ENCODE assay signal across 8 mouse cellular contexts in the genomic region with DNA sequence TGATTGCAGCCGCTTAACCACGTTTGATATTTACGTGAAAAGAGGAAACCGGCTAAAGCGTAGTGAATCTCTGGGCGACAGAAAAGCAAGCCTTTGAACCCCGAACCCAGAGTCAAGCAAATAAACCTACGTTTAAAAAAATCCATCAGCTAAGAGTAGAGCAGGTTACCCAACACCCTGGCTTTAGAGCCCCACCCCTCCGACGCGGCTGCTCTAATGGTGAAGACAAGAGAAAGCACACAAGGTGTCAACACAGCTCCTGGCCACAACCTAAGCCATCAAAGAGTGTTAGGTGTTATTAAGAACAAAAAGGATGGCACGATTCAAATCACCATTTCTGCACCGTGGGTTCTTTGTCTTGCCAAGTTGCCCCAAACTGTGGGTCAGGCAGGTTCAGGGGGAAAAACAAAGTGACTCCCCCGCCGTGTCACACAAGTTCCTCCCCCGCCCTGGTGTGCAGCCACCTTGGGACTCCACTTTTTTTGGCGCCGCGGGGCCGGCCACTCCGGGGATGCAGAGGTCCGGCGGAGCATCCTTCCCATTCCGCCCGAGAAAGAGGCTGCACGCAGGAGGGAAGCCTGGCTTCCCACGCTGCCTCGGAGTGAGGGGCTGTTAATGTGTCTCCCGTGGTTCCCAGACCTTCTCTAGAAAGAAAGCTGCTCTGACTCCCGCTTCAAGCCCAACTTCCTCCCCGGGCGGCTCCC. TPM values are rescaled to one million over a fixed set of nuclear protein-coding genes. Genes with fewer than 3 reads are reported as not detected.
DNase-seq lines count a peak whose midpoint lies in the region; ATAC-seq and TF ChIP-seq lines count a peak whose summit lies in the region.

No protein-coding gene starts in this region.

- H3K4me2 ChIP-seq in hindbrain, embryonic 13.5 days = peak overlapping the region; percentile 92

- no peak; the same call in 1 of the 2 replicates for ATAC-seq in hindbrain, embryonic 13.5 days (ENCODE audit: low FRiP score)

- peak overlapping the region; percentile 74 for H3K4me3 ChIP-seq in testis, adult 2 months (ENCODE audit: control insufficient read depth, low read depth, low read length)
- peak overlapping the region; percentile 70 for H3K4me3 ChIP-seq in hindbrain, embryonic 13.5 days
- peak overlapping the region; percentile 79 for H3K4me3 ChIP-seq in macrophage (ENCODE audit: inconsistent target)

- no peak for TF ChIP-seq CTCF in testis, adult 2 months (IDR thresholded peaks at IDR 0.05; ENCODE audit: control insufficient read depth, insufficient read depth, insufficient replicate concordance, low read depth, low read length)

- peaks cover 16% of the 10 kb centered on the region for H3K4me1 ChIP-seq in testis, adult 2 months (ENCODE audit: control insufficient read depth, insufficient read depth, low read length)
- peaks cover 25% of the 10 kb centered on the region for H3K4me1 ChIP-seq in hindbrain, embryonic 13.5 days (replicated peaks)

- no peak for TF ChIP-seq POLR2A in testis, adult 2 months (IDR thresholded peaks at IDR 0.05; ENCODE audit: control insufficient read depth, low read depth, low read length)

- DNase-seq in cerebellum, postnatal 10 days = peak; percentile 16 to 26
- DNase-seq in cerebellum, postnatal 4 days (ENCODE audit: low spot score in 2 of 2) = no peak
- DNase-seq in testis, postnatal 10 days (ENCODE audit: low spot score) = no peak
- peak; percentile 35 for DNase-seq in yolk sac, embryonic 10.5 days (ENCODE audit: low spot score)
- DNase-seq in gastrocnemius, adult 18-20 months (ENCODE audit: low spot score) = no peak

- no peaks in the 10 kb centered on the region for H3K9me3 ChIP-seq in hindbrain, embryonic 13.5 days

- H3K9ac ChIP-seq in hindbrain, embryonic 13.5 days = peak overlapping the region; percentile 82

- H3K27me3 ChIP-seq in testis, adult 2 months (ENCODE audit: control insufficient read depth, insufficient read depth, low read length) = no peaks in the 10 kb centered on the region
- H3K27me3 ChIP-seq in hindbrain, embryonic 13.5 days = peaks cover 80% of the 10 kb centered on the region

- no peaks in the 10 kb centered on the region for H3K36me3 ChIP-seq in testis, adult 2 months (ENCODE audit: control insufficient read depth, insufficient read depth, low read length)
- no peaks in the 10 kb centered on the region for H3K36me3 ChIP-seq in hindbrain, embryonic 13.5 days
- H3K36me3 ChIP-seq in macrophage (ENCODE audit: inconsistent target) = no peaks in the 10 kb centered on the region

- peaks cover 53% of the 10 kb centered on the region for H3K79me2 ChIP-seq in macrophage (ENCODE audit: inconsistent target)

- no peak overlapping the region for H3K27ac ChIP-seq in testis, adult 2 months (ENCODE audit: control insufficient read depth, insufficient read depth, low read depth, low read length)
- no peak overlapping the region for H3K27ac ChIP-seq in hindbrain, embryonic 13.5 days
- H3K27ac ChIP-seq in macrophage = peak overlapping the region; percentile 37

- 3% methylated on average over 32 of the region's 32 CpGs for whole genome bisulfite sequencing in hindbrain, embryonic 13.5 days
- WGBS in macrophage (ENCODE audit: missing documents) = 4% methylated on average over 30 of the region's 32 CpGs

RNA-seq across cellular contexts. Expression of gene Rgs10, which starts 1.2 kb away (rescaled TPM):
- 46.7 and 50.4 TPM in 2 replicates for polyA plus RNA-seq in testis, adult 2 months (2012; rRNA removed)
- polyA plus RNA-seq in hindbrain, embryonic 13.5 days (2015; fragmentation: Nextera tagmentation; extraction: Ambion mirVana) = 34.0 and 40.2 TPM in 2 replicates
- total RNA-seq in macrophage (2018; cell fraction: chromatin; rRNA removed) = 100 to 1,000 TPM in 5 of 26 experiments, 10 to 100 TPM in 21; 21.3 to 162 (median 50.2) TPM
- 100 to 1,000 TPM; 149 to 501 (median 221) TPM for total RNA-seq in macrophage (2018; cell fraction: cytosol; rRNA removed)
- total RNA-seq in macrophage (2018; cell fraction: nucleus; rRNA removed) = 100 to 1,000 TPM in 3 of 26 experiments, 10 to 100 TPM in 23; 24.5 to 128 (median 54.6) TPM
- polyA plus RNA-seq in macrophage (2018) = 269 to 404 TPM (median 315 TPM) in 3 replicates
- 1 to 10 TPM; 2.0 to 3.4 TPM for total RNA-seq in gastrocnemius, adult 18-20 months (2021)

RNA-seq across cellular contexts. Expression of gene Tial1, which starts 44.1 kb away (rescaled TPM):
- polyA plus RNA-seq in testis, adult 2 months (2012; rRNA removed) = 32.1 and 36.0 TPM in 2 replicates
- 34.3 and 36.2 TPM in 2 replicates for polyA plus RNA-seq in hindbrain, embryonic 13.5 days (2015; fragmentation: Nextera tagmentation; extraction: Ambion mirVana)
- 100 to 1,000 TPM; 134 to 314 (median 197) TPM for total RNA-seq in macrophage (2018; cell fraction: chromatin; rRNA removed)
- total RNA-seq in macrophage (2018; cell fraction: cytosol; rRNA removed) = 10 to 100 TPM; 33.4 to 56.3 (median 43.4) TPM
- 100 to 1,000 TPM in 15 of 26 experiments, 10 to 100 TPM in 11; 55.8 to 208 (median 138) TPM for total RNA-seq in macrophage (2018; cell fraction: nucleus; rRNA removed)
- polyA plus RNA-seq in macrophage (2018) = 52.9 to 67.1 TPM (median 56.1 TPM) in 3 replicates
- total RNA-seq in gastrocnemius, adult 18-20 months (2021) = 10 to 100 TPM; 41.1 to 42.5 TPM

Comparison
In these comparisons a context has a peak if more than half of its experiments do, and no peak if none do; other contexts are left out.
1. DNase-seq: peak in cerebellum, postnatal 10 days (2 of 2) and yolk sac, embryonic 10.5 days (single experiment); none in cerebellum, postnatal 4 days (0 of 2), testis, postnatal 10 days (single experiment) and gastrocnemius, adult 18-20 months (single experiment).
2. Peak in every context shown above with its lines, with median percentiles within 50 percentile points of each other: H3K4me3 ChIP-seq.